Mouse (Mus musculus) stomach, embryonic 15.5 days (tissue): ENCODE data around the gene Slc6a16. TPM values are rescaled to one million over a fixed set of nuclear protein-coding genes. Genes with fewer than 3 reads are reported as not detected.

Experiments
- ATAC-seq: fragments of 200-750 bp; cut with Nextera tagmentation; 2 replicates; pipeline ENCODE4 v1.8.0; 2017; ENCODE audit warnings: low read depth, moderate number of reproducible peaks, moderate TSS enrichment; ENCODE audit not compliant: insufficient read depth, low FRiP score
- H3K27ac ChIP-seq: fragments of 300-500 bp; sonication (generic); 2 replicates; pipeline ENCODE4 v1.5.1; 2015; ENCODE audit warnings: mild to moderate bottlenecking, inconsistent platforms
- H3K27me3 ChIP-seq: fragments of 300-500 bp; sonication (generic); replicated peaks from 2 replicates; pipeline ENCODE4 v1.6.1; 2015; ENCODE audit warnings: inconsistent platforms
- H3K36me3 ChIP-seq: fragments of 300-500 bp; sonication (generic); 2 replicates; pipeline ENCODE4 v1.6.1; 2015; ENCODE audit warnings: inconsistent platforms
- H3K4me1 ChIP-seq: fragments of 300-500 bp; sonication (generic); 2 replicates; pipeline ENCODE4 v1.6.1; 2015; ENCODE audit warnings: inconsistent platforms
- H3K4me2 ChIP-seq: fragments of 300-500 bp; sonication (generic); 2 replicates; pipeline ENCODE4 v1.6.1; 2015; ENCODE audit warnings: mild to moderate bottlenecking, inconsistent platforms
- H3K4me3 ChIP-seq: fragments of 300-500 bp; sonication (generic); replicated peaks from 2 replicates; pipeline ENCODE4 v1.5.1; 2015; ENCODE audit warnings: inconsistent platforms
- H3K9ac ChIP-seq: fragments of 300-500 bp; sonication (generic); 2 replicates; pipeline ENCODE4 v1.6.1; 2015; ENCODE audit warnings: inconsistent platforms
- H3K9me3 ChIP-seq: fragments of 300-500 bp; sonication (generic); 2 replicates; pipeline ENCODE4 v1.6.1; 2016; ENCODE audit warnings: inconsistent platforms
- WGBS: fragments of 180-500 bp; shearing (Covaris S2); methylation state at CpG from one replicate; pipeline ENCODE4 v1.1.7; 2015; 5-methylcytosine and 5-hydroxymethylcytosine counted together
- polyA plus RNA-seq: library from polyadenylated mRNA; unstranded; fragments of >200 nt; fragmentation: Nextera tagmentation; extraction: Ambion mirVana; gene quantifications from 2 replicates; pipeline ENCODE4 v1.2.1, GENCODE M21; 2015

Slc6a16 gene
- not detected in 2 replicates for polyA plus RNA-seq

GRCm38 (mm10) chr7:45240633-45241388, at the start of gene Slc6a16:
Gene Slc6a16, plus strand, starts transcription at chr7:45241085.
- Histone ChIP-seq H3K9ac (no peak within 1 kb of the TSS), H3K27me3 (peaks cover 4% of the 10 kb centered on the region; the same call in 1 of the 2 replicates), H3K4me1 (peaks cover 6% of the 10 kb centered on the region), H3K9me3 (no peaks in the 10 kb centered on the region), H3K4me2 (peak within 1 kb of the TSS; percentile 54), H3K27ac (no peak within 1 kb of the TSS), H3K36me3 (no peaks in the 10 kb centered on the region), H3K4me3 (peak within 1 kb of the TSS; percentile 23)
- WGBS: 22% methylated on average over 52 of the region's 53 CpGs
- 0 out of 2 replicates have a peak, but pooled peaks have one; percentile 39 for ATAC-seq

GRCm38 (mm10) chr7:45191161-45191560, 49.7 kb upstream of the Slc6a16 start:
- no peak overlapping the region for H3K27ac ChIP-seq
- H3K9ac ChIP-seq: no peak overlapping the region
- peaks cover 29% of the 10 kb centered on the region for H3K27me3 ChIP-seq
- H3K4me3 ChIP-seq: no peak overlapping the region
- H3K9me3 ChIP-seq: no peaks in the 10 kb centered on the region
- no peak for ATAC-seq
- 55% methylated on average over 2 of the region's 2 CpGs for WGBS
- 0 out of 2 replicates have a peak, but pooled peaks cover 7% of the 10 kb centered on the region for H3K4me1 ChIP-seq
- H3K36me3 ChIP-seq: no peaks in the 10 kb centered on the region
- no peak overlapping the region for H3K4me2 ChIP-seq

GRCm38 (mm10) chr7:45191803-45192363, 49.0 kb upstream of the Slc6a16 start:
- 0 out of 2 replicates have a peak overlapping the region, but pooled peaks have one; percentile 21 for H3K27ac ChIP-seq

GRCm38 (mm10) chr7:45192585-45193310, 48.1 kb upstream of the Slc6a16 start:
- no peaks in the 10 kb centered on the region for H3K36me3 ChIP-seq
- H3K4me1 ChIP-seq: 0 out of 2 replicates have a peak, but pooled peaks cover 7% of the 10 kb centered on the region
- H3K27ac ChIP-seq: no peak overlapping the region
- H3K4me3 ChIP-seq: no peak overlapping the region
- no peaks in the 10 kb centered on the region for H3K9me3 ChIP-seq
- no peak for ATAC-seq
- no peak overlapping the region for H3K9ac ChIP-seq
- WGBS: 85% methylated on average over 7 of the region's 7 CpGs
- peaks cover 23% of the 10 kb centered on the region for H3K27me3 ChIP-seq
- no peak overlapping the region for H3K4me2 ChIP-seq

More at GRCm38 (mm10) chr7:45191803-45192363, 49.0 kb upstream of the Slc6a16 start:
- H3K4me1 ChIP-seq: 0 out of 2 replicates have a peak, but pooled peaks cover 7% of the 10 kb centered on the region
- 7% methylated on average over 8 of the region's 8 CpGs for WGBS
- peaks cover 23% of the 10 kb centered on the region for H3K27me3 ChIP-seq
- ATAC-seq: peak; percentile 16; the same call in 1 of the 2 replicates
- no peak overlapping the region for H3K9ac ChIP-seq
- no peaks in the 10 kb centered on the region for H3K9me3 ChIP-seq
- H3K36me3 ChIP-seq: no peaks in the 10 kb centered on the region
- H3K4me3 ChIP-seq: no peak overlapping the region
- no peak overlapping the region for H3K4me2 ChIP-seq

- H3K4me2 ChIP-seq: no peak overlapping the region
- no peak for ATAC-seq
- 0 out of 2 replicates have a peak, but pooled peaks cover 7% of the 10 kb centered on the region for H3K4me1 ChIP-seq
- H3K27me3 ChIP-seq: peaks cover 21% of the 10 kb centered on the region
- H3K27ac ChIP-seq: no peak overlapping the region
- WGBS: 74% methylated on average over 5 of the region's 5 CpGs
- no peaks in the 10 kb centered on the region for H3K9me3 ChIP-seq
- no peaks in the 10 kb centered on the region for H3K36me3 ChIP-seq
- no peak overlapping the region for H3K4me3 ChIP-seq
- H3K9ac ChIP-seq: no peak overlapping the region
Observed at GRCm38 (mm10) chr7:45193406-45193805, 47.5 kb upstream of the Slc6a16 start.

- Histone ChIP-seq H3K4me2 (no peak overlapping the region), H3K9ac (no peak overlapping the region), H3K4me3 (no peak overlapping the region), H3K27me3 (peaks cover 17% of the 10 kb centered on the region), H3K36me3 (no peaks in the 10 kb centered on the region), H3K27ac (no peak overlapping the region), H3K9me3 (no peaks in the 10 kb centered on the region), H3K4me1 (0 out of 2 replicates have a peak, but pooled peaks cover 7% of the 10 kb centered on the region)
- WGBS: 76% methylated on average over 17 of the region's 17 CpGs
- no peak for ATAC-seq
Observed at GRCm38 (mm10) chr7:45193871-45194785, 46.8 kb upstream of the Slc6a16 start.

- WGBS: 58% methylated on average over 13 of the region's 13 CpGs
- 0 out of 2 replicates have a peak, but pooled peaks cover 7% of the 10 kb centered on the region for H3K4me1 ChIP-seq
- no peak overlapping the region for H3K27ac ChIP-seq
- H3K4me3 ChIP-seq: no peak overlapping the region
- no peaks in the 10 kb centered on the region for H3K36me3 ChIP-seq
- peaks cover 7% of the 10 kb centered on the region; the same call in 1 of the 2 replicates for H3K27me3 ChIP-seq
- H3K9me3 ChIP-seq: no peaks in the 10 kb centered on the region
- H3K4me2 ChIP-seq: no peak overlapping the region
- no peak overlapping the region for H3K9ac ChIP-seq
- ATAC-seq: no peak
Observed at GRCm38 (mm10) chr7:45195341-45196175, 45.3 kb upstream of the Slc6a16 start.

GRCm38 (mm10) chr7:45196176-45196535, 44.7 kb upstream of the Slc6a16 start:
- H3K9me3 ChIP-seq: no peaks in the 10 kb centered on the region
- no peaks in the 10 kb centered on the region for H3K36me3 ChIP-seq
- 87% methylated on average over 4 of the region's 4 CpGs for WGBS
- H3K9ac ChIP-seq: no peak overlapping the region
- no peak overlapping the region for H3K4me2 ChIP-seq
- H3K4me1 ChIP-seq: 0 out of 2 replicates have a peak, but pooled peaks cover 7% of the 10 kb centered on the region
- ATAC-seq: no peak
- no peak overlapping the region for H3K4me3 ChIP-seq
- H3K27ac ChIP-seq: no peak overlapping the region
- 0 out of 2 replicates have a peak, but pooled peaks cover 4% of the 10 kb centered on the region for H3K27me3 ChIP-seq

- H3K27me3 ChIP-seq: 0 out of 2 replicates have a peak, but pooled peaks cover 4% of the 10 kb centered on the region
- no peaks in the 10 kb centered on the region for H3K9me3 ChIP-seq
- no peak for ATAC-seq
- H3K9ac ChIP-seq: no peak overlapping the region
- no peak overlapping the region for H3K4me2 ChIP-seq
- H3K4me3 ChIP-seq: no peak overlapping the region
- H3K36me3 ChIP-seq: no peaks in the 10 kb centered on the region
- WGBS: 75% methylated on average over 5 of the region's 5 CpGs
- 0 out of 2 replicates have a peak, but pooled peaks cover 2% of the 10 kb centered on the region for H3K4me1 ChIP-seq
- H3K27ac ChIP-seq: no peak overlapping the region
Observed at GRCm38 (mm10) chr7:45196994-45197393, 43.9 kb upstream of the Slc6a16 start.

- Histone ChIP-seq H3K4me3 (no peak overlapping the region), H3K9me3 (no peaks in the 10 kb centered on the region), H3K9ac (no peak overlapping the region), H3K4me1 (no peaks in the 10 kb centered on the region), H3K27me3 (no peaks in the 10 kb centered on the region), H3K27ac (no peak overlapping the region), H3K4me2 (no peak overlapping the region), H3K36me3 (no peaks in the 10 kb centered on the region)
- ATAC-seq: no peak
- WGBS: 16% methylated on average over 5 of the region's 5 CpGs
Observed at GRCm38 (mm10) chr7:45198435-45198834, 42.5 kb upstream of the Slc6a16 start.
